ENCODE assay signal across 7 mouse cellular contexts in genomic region chr15:12205902-12206645, GRCm38 (mm10). TPM values are rescaled to one million over a fixed set of nuclear protein-coding genes. Genes with fewer than 3 reads are reported as not detected.
DNase-seq lines count a peak whose midpoint lies in the region; ATAC-seq and TF ChIP-seq lines count a peak whose summit lies in the region.

No protein-coding gene starts in this region.

- H3K36me3 ChIP-seq in spleen, adult 2 months (ENCODE audit: control insufficient read depth, insufficient read depth, low read length), result no peaks in the 10 kb centered on the region
- H3K36me3 ChIP-seq in embryonic facial prominence, embryonic 10.5 days (replicated peaks), result no peaks in the 10 kb centered on the region
- H3K36me3 ChIP-seq in midbrain, embryonic 16.5 days (ENCODE audit: control insufficient read depth, insufficient read depth, low read length), result no peaks in the 10 kb centered on the region

- no peaks in the 10 kb centered on the region for H3K27me3 ChIP-seq in spleen, adult 2 months (ENCODE audit: control insufficient read depth, insufficient read depth, low read length)
- H3K27me3 ChIP-seq in embryonic facial prominence, embryonic 10.5 days (replicated peaks; ENCODE audit: low read depth, poor library complexity, severe bottlenecking), result no peaks in the 10 kb centered on the region
- H3K27me3 ChIP-seq in midbrain, embryonic 16.5 days (ENCODE audit: control insufficient read depth, insufficient read depth, low read depth, low read length), result no peaks in the 10 kb centered on the region

- no peak for TF ChIP-seq CTCF in spleen, adult 2 months (IDR thresholded peaks at IDR 0.05; ENCODE audit: extremely low read depth, insufficient read depth, insufficient read length, insufficient replicate concordance)

- H3K27ac ChIP-seq in spleen, adult 2 months (ENCODE audit: insufficient read depth, low read length), result 0 out of 2 replicates have a peak overlapping the region, but pooled peaks have one; percentile 4
- H3K27ac ChIP-seq in embryonic facial prominence, embryonic 10.5 days (replicated peaks), result peak overlapping the region; percentile 93; the same call in 1 of the 2 replicates
- no peak overlapping the region for H3K27ac ChIP-seq in midbrain, embryonic 16.5 days (ENCODE audit: low read length)

- peaks cover 18% of the 10 kb centered on the region for H3K4me1 ChIP-seq in spleen, adult 2 months (ENCODE audit: control insufficient read depth, insufficient read depth, insufficient read length)
- peaks cover 36% of the 10 kb centered on the region for H3K4me1 ChIP-seq in embryonic facial prominence, embryonic 10.5 days
- H3K4me1 ChIP-seq in midbrain, embryonic 16.5 days (ENCODE audit: control insufficient read depth, insufficient read depth, low read length), result peaks cover 22% of the 10 kb centered on the region

- peak overlapping the region; percentile 98 for H3K4me3 ChIP-seq in spleen, adult 2 months (ENCODE audit: extremely low read depth, insufficient read depth, insufficient read length)
- peak overlapping the region; percentile 92 for H3K4me3 ChIP-seq in embryonic facial prominence, embryonic 10.5 days
- H3K4me3 ChIP-seq in midbrain, embryonic 16.5 days (ENCODE audit: low read depth, low read length), result peak overlapping the region; percentile 89

- 10% methylated on average over 14 of the region's 14 CpGs for WGBS in spleen, adult 2 months
- 40% methylated on average over 14 of the region's 14 CpGs for WGBS in embryonic facial prominence, embryonic 10.5 days
- WGBS in midbrain, embryonic 16.5 days, result 39% methylated on average over 14 of the region's 14 CpGs

- H3K9me3 ChIP-seq in embryonic facial prominence, embryonic 10.5 days, result no peaks in the 10 kb centered on the region
- H3K9me3 ChIP-seq in midbrain, embryonic 16.5 days (replicated peaks; ENCODE audit: control insufficient read depth, low read length, poor library complexity, severe bottlenecking), result no peaks in the 10 kb centered on the region

- peak; percentile 22 for ATAC-seq in inflammation-experienced regulatory T-cells, adult 6 months
- no peak for ATAC-seq in midbrain, embryonic 16.5 days

- no peak for DNase-seq in spleen, adult 2 months (ENCODE audit: low read depth in 1 of 2, low spot score in 2 of 2)
- DNase-seq in spleen, postnatal 36 days (ENCODE audit: low spot score in 2 of 2), result no peak
- DNase-seq in embryonic facial prominence, embryonic 10.5 days (ENCODE audit: low spot score), result no peak
- DNase-seq in right cerebral cortex, postnatal 25 days, result no peak
- no peak for DNase-seq in urinary bladder, postnatal 4 days (ENCODE audit: low spot score in 2 of 2)

- peak overlapping the region; percentile 92 for H3K9ac ChIP-seq in midbrain, embryonic 16.5 days (ENCODE audit: low read depth, low read length)

- no peak for TF ChIP-seq POLR2A in spleen, adult 2 months (IDR thresholded peaks at IDR 0.05; ENCODE audit: low read depth, low read length)

- H3K4me2 ChIP-seq in midbrain, embryonic 16.5 days (ENCODE audit: low read length), result peak overlapping the region; percentile 78

RNA-seq across cellular contexts. Expression of gene Mtmr12, which starts 1.2 kb away (rescaled TPM):
- polyA plus RNA-seq in spleen, adult 2 months (2012; rRNA removed), result 17.7 and 19.1 TPM in 2 replicates
- 19.0 TPM in 2 replicates for polyA plus RNA-seq in embryonic facial prominence, embryonic 10.5 days (2016; fragmentation: Nextera tagmentation; extraction: Ambion mirVana)
- polyA plus RNA-seq in inflammation-experienced regulatory T-cells, adult 6 months (2017; shearing (Covaris generic)), result 10 to 100 TPM; 22.2 to 26.2 (median 25.0) TPM
- polyA plus RNA-seq in midbrain, embryonic 16.5 days (2015; fragmentation: Nextera tagmentation; extraction: Ambion mirVana), result 8.1 TPM in 2 replicates
